Mouse (Mus musculus): Measurements from ENCODE around the gene Stn1.

DNA sequence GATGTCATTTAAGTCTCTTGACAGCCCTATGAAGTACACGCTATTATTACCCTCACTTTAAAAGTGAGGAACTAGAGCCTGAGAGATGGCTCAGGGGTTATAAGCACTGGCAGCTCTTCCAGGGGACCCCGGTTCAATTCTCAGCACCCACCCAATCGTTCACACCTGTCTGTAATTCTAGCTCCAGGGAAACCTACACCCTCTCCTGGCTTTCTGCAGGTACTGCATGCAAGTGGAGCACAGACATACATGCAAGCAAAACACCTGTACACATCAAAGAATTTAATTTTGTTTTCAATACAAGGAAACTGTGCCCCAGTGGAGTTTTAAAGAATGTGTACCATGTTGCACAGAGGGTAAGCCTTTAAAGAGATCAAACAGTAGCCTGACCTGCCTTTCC lies 75.5 kb downstream of the Stn1 start:
- TF ChIP-seq CTCF (IDR thresholded peaks at IDR 0.05; ENCODE audit: low read depth): 0 out of 2 replicates have a peak, but pooled peaks have one; percentile 20
- no peak for TF ChIP-seq EP300 (IDR thresholded peaks at IDR 0.05; ENCODE audit: low read depth)
